Mouse (Mus musculus) heart, adult 8-10 months (tissue): Measurements from ENCODE around the gene Lzic. TPM values are rescaled to one million over a fixed set of nuclear protein-coding genes. Genes with fewer than 3 reads are reported as not detected.

Source experiments
- DNase-seq: peaks from one replicate; pipeline ENCODE4 v3.0.0; 2022; ENCODE audit warnings: low spot score
- microRNA-seq: library from miRNA; unstranded; fragments of <30 nt; microRNA quantifications from one replicate; pipeline ENCODE4 v1.2.0, GENCODE M21; 2022
- total RNA-seq, 4 experiments: library from RNA; stranded (reverse); gene quantifications; 2 replicates each; pipeline ENCODE4 v1.2.4; 2022

Lzic gene
- total RNA-seq, 4 experiments from 2014 or later, result 50.1 to 69.6 (median 57.6) TPM

DNA sequence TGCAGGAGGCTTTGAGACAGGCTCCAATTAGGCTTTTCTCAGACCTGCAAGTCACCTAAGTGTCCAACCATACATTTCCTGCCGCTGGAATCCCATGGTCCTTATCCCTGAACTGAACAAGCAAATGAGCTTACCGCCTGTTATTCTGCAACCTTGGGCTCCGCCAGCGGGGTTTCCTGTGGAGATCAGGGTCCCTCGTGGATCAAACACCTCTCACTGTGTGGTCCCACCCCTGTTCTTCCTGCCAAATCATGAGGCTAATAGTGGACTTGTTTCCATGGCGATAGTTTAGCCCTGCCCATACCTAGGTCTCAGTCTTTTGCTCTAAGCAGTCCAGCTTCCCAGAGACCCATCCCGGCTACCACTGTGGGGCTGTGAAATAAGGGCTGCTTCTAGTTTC is 41.3 kb downstream of the Lzic start:
- DNase-seq, result peak; percentile 86

DNA sequence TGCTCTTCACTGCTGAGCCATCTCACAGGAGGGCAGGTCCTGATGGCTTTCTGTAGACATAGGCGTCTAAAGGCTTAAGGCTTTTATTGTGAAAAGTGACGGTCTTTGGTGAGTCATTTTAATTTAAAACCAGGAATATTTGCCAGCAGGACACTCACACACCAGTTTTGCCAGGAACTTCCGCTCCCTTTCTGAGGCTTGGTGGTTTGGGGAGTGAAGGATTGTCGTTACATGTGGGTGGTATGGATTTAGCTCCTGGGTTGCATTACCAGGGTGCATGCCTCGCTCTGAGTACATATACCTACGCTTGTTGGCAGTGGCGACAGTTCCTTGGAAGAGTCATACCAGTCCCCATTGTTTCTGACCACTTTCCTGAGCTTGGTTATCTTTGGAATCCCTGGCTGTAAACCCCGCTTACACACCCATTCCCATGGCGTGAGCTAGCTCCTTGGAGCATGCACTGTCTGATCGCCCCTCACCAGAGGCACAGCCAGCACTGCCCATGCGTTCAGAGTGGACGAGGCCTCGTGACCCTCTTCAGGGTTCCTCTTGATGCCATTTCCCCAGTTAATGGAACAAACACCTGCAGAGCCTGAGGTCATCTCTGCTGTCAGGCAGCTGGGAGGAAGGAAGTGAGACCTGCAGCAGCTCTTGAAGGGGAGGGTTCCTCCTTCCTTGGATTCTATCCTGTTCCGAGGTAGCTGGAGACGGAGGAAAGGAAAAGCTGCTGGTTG is 42.8 kb downstream of the Lzic start:
- peak; percentile 79 for DNase-seq

DNA sequence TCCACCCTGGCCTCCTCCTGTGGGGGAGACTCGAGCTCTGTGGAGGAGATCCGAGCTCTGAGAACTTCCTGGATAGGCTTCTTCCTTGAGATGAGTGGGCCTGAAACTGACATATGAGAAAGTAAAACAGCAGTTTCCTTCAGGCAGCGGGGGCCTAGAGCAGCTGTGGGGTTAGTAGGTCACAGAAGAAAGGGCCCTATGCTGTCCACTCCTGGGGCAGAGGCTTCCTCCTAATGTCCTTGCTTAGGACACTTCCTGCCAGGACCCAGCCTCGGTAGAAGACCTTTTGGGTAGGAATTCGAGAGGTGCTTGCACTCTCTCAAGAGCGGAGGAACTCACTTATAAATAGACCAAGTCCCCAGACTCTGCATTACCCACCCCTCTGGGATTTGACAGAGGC is 44.7 kb downstream of the Lzic start:
- DNase-seq, result no peak

DNA sequence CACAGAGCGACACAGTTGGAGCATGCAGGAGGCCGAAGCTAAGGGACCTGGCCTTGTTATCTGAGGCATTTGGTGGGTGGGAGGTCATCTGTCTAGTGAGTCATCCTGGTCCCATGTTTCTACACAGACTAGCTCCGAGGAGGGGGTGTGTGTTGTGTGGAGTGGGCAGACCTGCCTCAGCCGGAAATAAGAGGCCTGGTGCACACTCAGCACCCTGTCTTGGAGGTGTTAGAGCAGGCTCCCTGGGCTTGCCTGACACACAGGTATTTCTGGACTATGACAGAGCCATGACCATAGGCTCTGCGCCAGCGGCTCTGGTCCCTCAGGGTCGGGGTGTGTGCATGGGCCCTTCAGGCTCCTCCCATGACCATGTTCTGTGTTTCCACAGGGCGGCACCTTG is 54.4 kb downstream of the Lzic start:
- DNase-seq, result no peak

DNA sequence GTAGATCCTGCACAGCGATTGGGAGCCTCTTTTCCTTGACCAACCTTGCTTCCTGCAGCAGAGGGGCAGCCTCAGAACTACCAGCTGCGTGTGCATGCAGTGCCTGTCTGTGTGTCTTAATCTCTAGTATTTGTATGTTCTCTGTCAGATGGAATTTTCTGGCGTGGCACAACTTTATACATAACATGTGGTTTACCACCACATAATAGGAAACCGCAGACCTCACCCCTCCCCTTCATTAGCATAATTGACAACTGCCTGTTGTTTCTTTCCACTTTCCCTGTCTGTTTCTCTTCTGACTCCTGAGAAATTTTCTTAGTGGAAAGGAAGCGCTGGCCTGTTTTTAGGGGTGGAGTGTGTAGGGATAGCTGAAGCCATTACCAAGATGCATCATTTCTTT is 56.9 kb downstream of the Lzic start:
- no peak for DNase-seq

DNA sequence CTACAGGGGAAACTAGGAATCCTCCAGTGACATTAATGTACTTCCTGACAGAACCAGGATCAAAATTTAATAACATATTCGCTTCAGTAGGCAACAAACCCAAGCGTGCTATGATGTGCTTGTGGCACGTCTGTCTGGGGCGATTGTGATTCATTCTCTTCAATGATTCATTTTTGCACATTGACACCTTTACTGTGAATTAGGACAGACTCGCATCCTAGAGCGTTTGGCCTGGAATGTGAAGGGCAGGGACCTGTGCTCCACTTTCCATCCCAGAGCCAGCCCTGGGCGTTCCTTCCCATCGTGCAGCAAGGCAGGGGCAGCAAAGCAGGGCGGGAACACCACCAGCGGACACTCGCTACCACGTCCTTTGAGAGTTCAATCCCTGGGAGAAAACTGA is 57.4 kb downstream of the Lzic start:
- DNase-seq, result no peak

DNA sequence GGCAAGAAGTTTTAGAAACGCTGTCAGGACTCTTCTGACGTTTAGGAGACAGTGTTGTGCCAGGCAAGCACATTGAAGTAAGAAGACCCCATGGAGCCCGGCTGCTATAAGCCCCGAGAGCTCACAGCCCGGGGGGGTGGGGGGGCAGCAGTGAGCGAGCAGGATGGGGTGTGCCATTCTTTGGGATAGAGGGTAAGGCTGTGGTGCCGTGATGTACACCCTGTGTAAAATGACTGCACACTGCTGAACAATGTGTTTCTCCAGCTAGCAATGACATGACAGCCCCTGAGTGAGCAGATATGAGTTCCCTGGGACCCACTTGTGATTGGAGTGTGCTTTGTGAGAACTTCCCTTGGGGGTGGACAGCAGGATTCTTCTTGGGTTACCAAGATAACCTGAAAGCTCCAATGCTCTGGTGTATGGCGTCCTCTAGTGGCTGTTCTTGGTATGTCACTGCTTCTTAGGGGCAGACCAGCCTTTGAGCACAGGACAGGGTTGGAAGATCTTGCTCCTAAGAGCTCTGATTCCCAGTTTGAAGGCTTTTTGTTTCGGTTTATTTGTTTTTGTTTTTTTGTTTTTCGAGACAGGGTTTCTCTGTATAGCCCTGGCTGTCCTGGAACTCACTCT is 58.0 kb downstream of the Lzic start:
- DNase-seq, result peak; percentile 88

DNA sequence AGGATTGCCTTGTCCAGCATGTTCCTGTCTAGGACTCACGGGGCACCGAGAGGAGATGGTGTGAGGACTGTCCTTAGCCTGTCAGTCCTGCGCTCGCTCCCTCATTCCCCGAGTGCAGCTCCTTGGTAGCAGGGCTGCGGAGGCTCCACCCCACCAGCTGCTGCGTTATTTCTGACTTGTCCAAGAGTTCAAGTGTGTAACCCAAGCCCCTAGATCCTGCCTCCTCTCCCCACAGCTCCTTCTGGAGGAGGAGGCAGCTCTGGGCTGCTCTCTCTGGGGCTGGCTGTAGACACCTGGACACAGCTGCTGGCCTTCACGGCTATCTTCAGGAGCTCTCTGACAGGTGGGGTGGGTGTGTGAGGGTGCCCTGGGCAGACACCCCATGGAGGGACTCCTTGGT is 59.9 kb downstream of the Lzic start:
- DNase-seq, result no peak

Small RNAs within 50 kb of the gene (microRNA-seq; reads per million reads assigned to microRNA genes)
- gene Mir5616, result 2.2 reads per million

Other genes with a start within 250 kb of the Lzic start
- gene Kif1b, start 177.5 kb upstream of the Lzic start, total RNA-seq, result 100 to 1,000 TPM; 159 to 211 (median 191) TPM
- 10 to 100 TPM; 40.6 to 46.8 (median 42.6) TPM for gene Ube4b, start 58.5 kb upstream of the Lzic start, total RNA-seq
- gene Rbp7, start 30.3 kb upstream of the Lzic start, total RNA-seq, result 10 to 100 TPM; 41.4 to 66.1 (median 52.8) TPM
- gene Tmem274, start 7.9 kb upstream of the Lzic start, total RNA-seq, result not detected
- 10 to 100 TPM; 35.1 to 36.8 (median 36.0) TPM for gene Nmnat1, start within 50 bp of the Lzic start, total RNA-seq
- gene Ctnnbip1, start 33.0 kb downstream of the Lzic start, total RNA-seq, result 10 to 100 TPM; 16.0 to 23.2 (median 20.5) TPM
- gene Clstn1, start 101.2 kb downstream of the Lzic start, total RNA-seq, result 10 to 100 TPM; 85.3 to 96.5 (median 94.1) TPM
- 1 to 10 TPM; 4.7 to 5.8 (median 5.1) TPM for gene Pik3cd, start 217.3 kb downstream of the Lzic start, total RNA-seq